Mouse (Mus musculus) C3H10T1/2 (cell line): ENCODE measurements around the gene Foxp1. TPM values are rescaled to one million over a fixed set of nuclear protein-coding genes. Genes with fewer than 3 reads are reported as not detected.

Source experiments
- polyA plus RNA-seq, 2 experiments: library from polyadenylated mRNA; unstranded; fragments of >200 nt; fragmentation: generic; extraction: Trizol; gene quantifications; one replicate each; pipeline ENCODE4 v1.2.1; 2012; ENCODE audit warnings: missing spikeins in 2 of 2

The Foxp1 gene
- 10 to 100 TPM in 1 of 2 experiments, 1 to 10 TPM in 1; 8.6 to 46.9 TPM for polyA plus RNA-seq

GRCm38 (mm10) chr6:99522359-99523108 is at the start of gene Foxp1:
Foxp1 (minus strand) TSS chr6:99522721.

Other genes starting within 250 kb of the Foxp1 start
- gene Eif4e3, start 144.1 kb upstream of the Foxp1 start, polyA plus RNA-seq = 1 to 10 TPM; 1.8 to 7.2 TPM
- under 1 TPM; 0.04 to 0.21 TPM for gene Gm20696, start 144.1 kb upstream of the Foxp1 start, polyA plus RNA-seq
- under 1 TPM in 1 of 2 experiments, not detected in 1; 0.02 TPM for gene Gpr27, start 170.0 kb upstream of the Foxp1 start, polyA plus RNA-seq
- gene Prok2, start 203.7 kb upstream of the Foxp1 start, polyA plus RNA-seq = not detected